Mouse (Mus musculus) bone marrow, adult 2 months (tissue): ENCODE measurements around the gene Mmp7.

Experiments
- CTCF ChIP-seq: fragments of 200-500 bp; IDR thresholded peaks from 2 replicates; pipeline ENCODE4 v1.5.1; 2011; ENCODE audit warnings: low read length, control low read depth; ENCODE audit not compliant: control insufficient read depth, insufficient read depth
- POLR2A ChIP-seq: fragments of 200-500 bp; IDR thresholded peaks from 2 replicates; pipeline ENCODE4 v1.6.1; 2011; ENCODE audit warnings: low read depth, mild to moderate bottlenecking, control low read depth, low read length, borderline replicate concordance; ENCODE audit not compliant: control insufficient read depth

- TF ChIP-seq CTCF, result no peak
- no peak for TF ChIP-seq POLR2A
These were observed 41.3 kb upstream of the Mmp7 start for GRCm38 (mm10) chr9:7650397-7651180.
